Mouse (Mus musculus): ENCODE data around the gene Eaf2. TPM values are rescaled to one million over a fixed set of nuclear protein-coding genes. Genes with fewer than 3 reads are reported as not detected.

Eaf2 gene
- total and polyA plus RNA-seq, 2 experiments from 2014 or later, result 0.16 to 1.2 TPM

GRCm38 (mm10) chr16:36798334-36798733, 76.5 kb downstream of the Eaf2 start:
- Histone ChIP-seq H3K36me3 (ENCODE audit: insufficient read depth, low read length) (no peaks in the 10 kb centered on the region), H3K4me1 (ENCODE audit: insufficient read depth, low read length) (no peaks in the 10 kb centered on the region), H3K27me3 (ENCODE audit: insufficient read depth, low read length) (no peaks in the 10 kb centered on the region), H3K9ac (replicated peaks; ENCODE audit: low read length) (no peak overlapping the region), H3K27ac (no peak overlapping the region), H3K4me2 (ENCODE audit: low read depth, low read length) (no peak overlapping the region), H3K4me3 (ENCODE audit: low read length) (no peak overlapping the region), H3K9me3 (ENCODE audit: low read length) (no peaks in the 10 kb centered on the region)
- ATAC-seq (no peak), DNase-seq (ENCODE audit: low spot score) (no peak)
- 80% methylated on average over 2 of the region's 2 CpGs for WGBS
- TF ChIP-seq CTCF (IDR thresholded peaks at IDR 0.05; ENCODE audit: low read depth), result no peak

GRCm38 (mm10) chr16:36794976-36795375, 79.8 kb downstream of the Eaf2 start:
- no peak overlapping the region for H3K9ac ChIP-seq (replicated peaks; ENCODE audit: low read length)
- ATAC-seq (no peak), DNase-seq (ENCODE audit: low spot score) (no peak)
- H3K9me3 ChIP-seq (ENCODE audit: low read length), result 0 out of 2 replicates have a peak, but pooled peaks cover 3% of the 10 kb centered on the region
- TF ChIP-seq CTCF (IDR thresholded peaks at IDR 0.05; ENCODE audit: low read depth), result no peak
- no peaks in the 10 kb centered on the region for H3K4me1 ChIP-seq (ENCODE audit: insufficient read depth, low read length)
- H3K36me3 ChIP-seq (ENCODE audit: insufficient read depth, low read length), result no peaks in the 10 kb centered on the region
- no peak overlapping the region for H3K4me3 ChIP-seq (ENCODE audit: low read length)
- H3K4me2 ChIP-seq (ENCODE audit: low read depth, low read length), result no peak overlapping the region
- no peak overlapping the region for H3K27ac ChIP-seq
- 93% methylated on average over 2 of the region's 2 CpGs for WGBS
- no peaks in the 10 kb centered on the region for H3K27me3 ChIP-seq (ENCODE audit: insufficient read depth, low read length)

- Histone ChIP-seq H3K4me2 (ENCODE audit: low read depth, low read length) (no peak overlapping the region), H3K9ac (replicated peaks; ENCODE audit: low read length) (no peak overlapping the region), H3K36me3 (ENCODE audit: insufficient read depth, low read length) (no peaks in the 10 kb centered on the region), H3K4me1 (ENCODE audit: insufficient read depth, low read length) (no peaks in the 10 kb centered on the region), H3K9me3 (ENCODE audit: low read length) (0 out of 2 replicates have a peak, but pooled peaks cover 3% of the 10 kb centered on the region), H3K27ac (no peak overlapping the region), H3K27me3 (ENCODE audit: insufficient read depth, low read length) (no peaks in the 10 kb centered on the region), H3K4me3 (ENCODE audit: low read length) (no peak overlapping the region)
- WGBS, result 94% methylated on average over 4 of the region's 4 CpGs
- TF ChIP-seq CTCF (IDR thresholded peaks at IDR 0.05; ENCODE audit: low read depth), result no peak
- ATAC-seq (no peak), DNase-seq (ENCODE audit: low spot score) (no peak)
Observed at GRCm38 (mm10) chr16:36790166-36790565, 84.6 kb downstream of the Eaf2 start.

- TF ChIP-seq CTCF (IDR thresholded peaks at IDR 0.05; ENCODE audit: low read depth), result no peak
- 90% methylated on average over 7 of the region's 7 CpGs for WGBS
- H3K9me3 ChIP-seq (ENCODE audit: low read length), result 0 out of 2 replicates have a peak, but pooled peaks cover 3% of the 10 kb centered on the region
- no peak for ATAC-seq
- H3K27ac ChIP-seq, result no peak overlapping the region
- no peak overlapping the region for H3K4me2 ChIP-seq (ENCODE audit: low read depth, low read length)
- H3K4me3 ChIP-seq (ENCODE audit: low read length), result no peak overlapping the region
- H3K27me3 ChIP-seq (ENCODE audit: insufficient read depth, low read length), result no peaks in the 10 kb centered on the region
- no peaks in the 10 kb centered on the region for H3K36me3 ChIP-seq (ENCODE audit: insufficient read depth, low read length)
- H3K9ac ChIP-seq (replicated peaks; ENCODE audit: low read length), result no peak overlapping the region
- H3K4me1 ChIP-seq (ENCODE audit: insufficient read depth, low read length), result no peaks in the 10 kb centered on the region
- DNase-seq (ENCODE audit: low spot score), result no peak
Observed at GRCm38 (mm10) chr16:36786466-36786865, 88.3 kb downstream of the Eaf2 start.

GRCm38 (mm10) chr16:36784594-36785313, 90.0 kb downstream of the Eaf2 start, which contains the start of gene Slc15a2:
Slc15a2 (minus strand) TSS chr16:36784962.
- Histone ChIP-seq H3K4me2 (ENCODE audit: low read depth, low read length) (peak within 1 kb of the TSS; percentile 41), H3K36me3 (ENCODE audit: insufficient read depth, low read length) (no peaks in the 10 kb centered on the region), H3K27ac (peak within 1 kb of the TSS; percentile 6; the same call in 1 of the 2 replicates), H3K9me3 (ENCODE audit: low read length) (no peaks in the 10 kb centered on the region), H3K4me1 (ENCODE audit: insufficient read depth, low read length) (no peaks in the 10 kb centered on the region), H3K4me3 (ENCODE audit: low read length) (peak within 1 kb of the TSS; percentile 27), H3K27me3 (ENCODE audit: insufficient read depth, low read length) (no peaks in the 10 kb centered on the region), H3K9ac (replicated peaks; ENCODE audit: low read length) (no peak within 1 kb of the TSS)
- no peak for TF ChIP-seq CTCF (IDR thresholded peaks at IDR 0.05; ENCODE audit: low read depth)
- ATAC-seq, result peak; percentile 81; the same call in 1 of the 2 replicates
- DNase-seq (ENCODE audit: low spot score), result peak; percentile 88
- 49% methylated on average over 10 of the region's 10 CpGs for WGBS

GRCm38 (mm10) chr16:36784146-36784545, 90.7 kb downstream of the Eaf2 start:
- peak; percentile 58 for DNase-seq (ENCODE audit: low spot score)
- no peaks in the 10 kb centered on the region for H3K27me3 ChIP-seq (ENCODE audit: insufficient read depth, low read length)
- peak overlapping the region; percentile 27 for H3K4me3 ChIP-seq (ENCODE audit: low read length)
- 46% methylated on average over 2 of the region's 2 CpGs for WGBS
- H3K9me3 ChIP-seq (ENCODE audit: low read length), result no peaks in the 10 kb centered on the region
- H3K4me1 ChIP-seq (ENCODE audit: insufficient read depth, low read length), result no peaks in the 10 kb centered on the region
- no peak for ATAC-seq
- no peak overlapping the region for H3K9ac ChIP-seq (replicated peaks; ENCODE audit: low read length)
- TF ChIP-seq CTCF (IDR thresholded peaks at IDR 0.05; ENCODE audit: low read depth), result no peak
- H3K36me3 ChIP-seq (ENCODE audit: insufficient read depth, low read length), result no peaks in the 10 kb centered on the region
- peak overlapping the region; percentile 6; the same call in 1 of the 2 replicates for H3K27ac ChIP-seq
- H3K4me2 ChIP-seq (ENCODE audit: low read depth, low read length), result peak overlapping the region; percentile 41

GRCm38 (mm10) chr16:36775658-36776057, 99.1 kb downstream of the Eaf2 start:
- H3K4me3 ChIP-seq (ENCODE audit: low read length), result no peak overlapping the region
- no peaks in the 10 kb centered on the region for H3K27me3 ChIP-seq (ENCODE audit: insufficient read depth, low read length)
- ATAC-seq (peak; percentile 90), DNase-seq (ENCODE audit: low spot score) (peak; percentile 65)
- H3K4me2 ChIP-seq (ENCODE audit: low read depth, low read length), result no peak overlapping the region
- H3K4me1 ChIP-seq (ENCODE audit: insufficient read depth, low read length), result no peaks in the 10 kb centered on the region
- no peaks in the 10 kb centered on the region for H3K9me3 ChIP-seq (ENCODE audit: low read length)
- H3K36me3 ChIP-seq (ENCODE audit: insufficient read depth, low read length), result no peaks in the 10 kb centered on the region
- TF ChIP-seq CTCF (IDR thresholded peaks at IDR 0.05; ENCODE audit: low read depth), result no peak
- 57% methylated on average over 6 of the region's 6 CpGs for WGBS
- no peak overlapping the region for H3K27ac ChIP-seq
- no peak overlapping the region for H3K9ac ChIP-seq (replicated peaks; ENCODE audit: low read length)

All from hindbrain, postnatal 0 days (tissue).